Mouse (Mus musculus) kidney, embryonic 15.5 days (tissue): ENCODE results near the gene Taar5. TPM values are rescaled to one million over a fixed set of nuclear protein-coding genes. Genes with fewer than 3 reads are reported as not detected.
A peak's percentile ranks its signal among the peaks of the same experiment; 100 is the strongest.

Experiments
- ATAC-seq: fragments of 200-750 bp; cut with Nextera tagmentation; replicated peaks from 2 replicates; pipeline ENCODE4 v1.8.0; 2017; ENCODE audit warnings: moderate TSS enrichment; ENCODE audit not compliant: low FRiP score
- H3K27ac ChIP-seq: fragments of 300-500 bp; sonication (generic); 2 replicates; pipeline ENCODE4 v1.5.1; 2015; ENCODE audit warnings: mild to moderate bottlenecking, inconsistent platforms
- H3K27me3 ChIP-seq: fragments of 300-500 bp; sonication (generic); 2 replicates; pipeline ENCODE4 v1.6.1; 2015; ENCODE audit warnings: inconsistent platforms
- H3K36me3 ChIP-seq: fragments of 300-500 bp; sonication (generic); 2 replicates; pipeline ENCODE4 v1.6.1; 2015; ENCODE audit warnings: inconsistent platforms
- H3K4me1 ChIP-seq: fragments of 300-500 bp; sonication (generic); 2 replicates; pipeline ENCODE4 v1.6.1; 2015; ENCODE audit warnings: inconsistent platforms
- H3K4me2 ChIP-seq: fragments of 300-500 bp; sonication (generic); 2 replicates; pipeline ENCODE4 v1.6.1; 2015; ENCODE audit warnings: moderate library complexity, mild to moderate bottlenecking, inconsistent platforms
- H3K4me3 ChIP-seq: fragments of 300-500 bp; sonication (generic); replicated peaks from 2 replicates; pipeline ENCODE4 v1.5.1; 2015; ENCODE audit warnings: mild to moderate bottlenecking, inconsistent platforms
- H3K9ac ChIP-seq: fragments of 300-500 bp; sonication (generic); 2 replicates; pipeline ENCODE4 v1.6.1; 2015; ENCODE audit warnings: mild to moderate bottlenecking, inconsistent platforms
- H3K9me3 ChIP-seq: fragments of 300-500 bp; sonication (generic); replicated peaks from 2 replicates; pipeline ENCODE4 v1.6.1; 2016; ENCODE audit warnings: inconsistent platforms
- WGBS: fragments of 180-500 bp; shearing (Covaris S2); methylation state at CpG from one replicate; pipeline ENCODE4 v1.1.7; 2015; ENCODE audit warnings: mixed read lengths; 5-methylcytosine and 5-hydroxymethylcytosine counted together
- polyA plus RNA-seq: library from polyadenylated mRNA; unstranded; fragments of >200 nt; fragmentation: Nextera tagmentation; extraction: Ambion mirVana; gene quantifications from 2 replicates; pipeline ENCODE4 v1.2.1, GENCODE M21; 2015

The Taar5 gene
- polyA plus RNA-seq, 1 experiment from 2014 or later: 0.36 TPM

- Histone ChIP-seq H3K4me3 (no peak overlapping the region), H3K9ac (no peak overlapping the region), H3K4me1 (0 out of 2 replicates have a peak, but pooled peaks cover 12% of the 10 kb centered on the region), H3K4me2 (no peak overlapping the region), H3K27me3 (no peaks in the 10 kb centered on the region), H3K36me3 (no peaks in the 10 kb centered on the region), H3K27ac (no peak overlapping the region), H3K9me3 (no peaks in the 10 kb centered on the region)
- ATAC-seq: peak; percentile 83
- WGBS: 53% methylated on average over 6 of the region's 6 CpGs
These were observed 5.4 kb upstream of the Taar5 start for GRCm38 (mm10) chr10:23964921-23965610.

GRCm38 (mm10) chr10:23971256-23971655, 750 bp downstream of the Taar5 start:
- 91% methylated on average over 5 of the region's 5 CpGs for WGBS
- no peak overlapping the region for H3K4me3 ChIP-seq

DNA sequence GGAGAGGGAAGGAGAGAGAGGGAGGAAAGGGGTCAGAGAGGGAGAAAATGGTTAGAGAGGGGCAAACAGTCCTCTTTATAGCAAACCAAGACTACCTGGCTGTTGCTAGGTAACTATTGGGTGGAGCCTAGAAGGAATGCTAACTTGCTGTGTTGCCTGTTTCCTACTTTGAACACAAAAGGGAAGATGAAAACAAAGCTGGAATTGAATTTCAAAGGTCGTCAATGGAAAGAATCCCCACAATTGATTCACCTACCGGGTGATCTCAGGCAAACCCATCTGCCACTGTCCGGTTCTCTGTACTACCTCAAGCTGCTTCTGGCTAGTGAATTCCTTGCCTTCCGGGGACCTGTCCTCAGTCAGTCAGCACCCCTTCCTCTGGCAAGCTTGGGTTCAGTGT, 7.5 kb downstream of the Taar5 start:
- 64% methylated on average over 4 of the region's 4 CpGs for WGBS
- no peaks in the 10 kb centered on the region for H3K9me3 ChIP-seq
- no peak overlapping the region for H3K4me2 ChIP-seq
- H3K27ac ChIP-seq: no peak overlapping the region
- no peak for ATAC-seq
- H3K4me1 ChIP-seq: no peaks in the 10 kb centered on the region
- H3K36me3 ChIP-seq: no peaks in the 10 kb centered on the region
- no peak overlapping the region for H3K9ac ChIP-seq
- H3K27me3 ChIP-seq: 0 out of 2 replicates have a peak, but pooled peaks cover 2% of the 10 kb centered on the region
- no peak overlapping the region for H3K4me3 ChIP-seq

More at GRCm38 (mm10) chr10:23971256-23971655, 750 bp downstream of the Taar5 start:
- Histone ChIP-seq H3K4me2 (no peak overlapping the region), H3K27me3 (no peaks in the 10 kb centered on the region), H3K9ac (no peak overlapping the region), H3K27ac (no peak overlapping the region), H3K36me3 (no peaks in the 10 kb centered on the region), H3K4me1 (no peaks in the 10 kb centered on the region), H3K9me3 (no peaks in the 10 kb centered on the region)
- ATAC-seq: no peak

DNA sequence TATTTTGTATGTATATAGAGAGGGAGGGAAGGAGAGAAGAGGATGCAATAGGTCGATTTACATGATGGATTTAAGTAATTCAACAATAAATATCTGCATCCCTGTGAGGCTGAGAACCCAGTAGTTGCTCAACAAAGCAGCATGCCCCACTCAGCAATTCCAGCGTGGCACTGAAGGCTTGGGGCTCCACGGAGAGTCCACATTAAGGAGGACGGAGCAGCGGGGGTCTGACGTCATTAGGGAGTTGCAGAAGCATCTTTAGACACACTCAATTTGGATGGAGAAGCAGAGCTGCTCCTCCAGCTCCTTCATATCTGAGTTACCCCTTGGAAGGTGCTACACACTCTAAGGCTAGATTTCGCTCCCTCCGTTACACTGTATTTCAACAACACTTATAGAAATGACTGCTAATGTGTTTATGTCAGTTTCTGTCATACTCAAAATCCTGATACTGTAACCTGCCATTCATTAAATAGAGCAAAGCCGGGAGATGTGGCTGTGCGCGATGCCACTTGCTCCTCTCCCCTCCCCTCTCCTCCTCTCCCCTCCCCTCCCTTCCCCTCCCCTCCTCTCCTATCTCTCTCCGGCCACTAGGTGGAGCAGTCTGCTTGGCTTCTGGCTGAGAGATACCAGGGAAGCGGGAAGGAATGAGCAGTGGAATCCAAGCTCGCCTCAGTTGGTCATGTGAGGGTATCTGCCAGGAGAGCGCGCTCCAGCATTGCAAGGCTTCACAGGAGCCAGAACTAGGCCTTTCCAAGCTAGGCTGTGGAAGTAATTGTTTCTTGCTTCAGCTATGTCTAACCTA, 8.6 kb downstream of the Taar5 start:
- Histone ChIP-seq H3K36me3 (no peaks in the 10 kb centered on the region), H3K9ac (no peak overlapping the region), H3K4me1 (no peaks in the 10 kb centered on the region), H3K27ac (no peak overlapping the region), H3K27me3 (0 out of 2 replicates have a peak, but pooled peaks cover 2% of the 10 kb centered on the region), H3K4me3 (no peak overlapping the region), H3K4me2 (no peak overlapping the region), H3K9me3 (no peaks in the 10 kb centered on the region)
- 51% methylated on average over 16 of the region's 16 CpGs for WGBS
- peak; percentile 73 for ATAC-seq

DNA sequence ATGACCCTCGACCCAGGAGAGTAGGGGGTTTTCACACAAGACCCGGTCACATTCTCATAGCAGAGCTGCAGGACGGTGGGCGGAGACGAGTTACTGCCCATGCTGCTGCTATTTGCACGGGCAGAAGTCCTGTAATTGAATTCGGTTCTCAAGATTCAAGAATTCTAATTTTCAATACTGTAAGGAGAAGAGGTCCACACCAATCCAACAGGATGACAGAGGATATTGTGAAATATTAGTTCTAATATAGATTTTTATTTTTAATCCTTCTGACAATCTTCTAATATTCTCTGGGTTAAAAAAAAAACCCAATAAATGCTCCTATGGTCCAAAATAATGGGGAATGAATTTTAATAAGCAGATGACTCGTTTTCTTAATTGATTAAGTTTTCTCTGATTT, 15.0 kb downstream of the Taar5 start, which contains the start of gene Taar6:
Taar6 (minus strand) TSS at position 101 of the 400 bp plus-strand sequence.
- H3K4me2 ChIP-seq: no peak within 1 kb of the TSS
- no peak within 1 kb of the TSS for H3K4me3 ChIP-seq
- H3K9ac ChIP-seq: no peak within 1 kb of the TSS
- H3K36me3 ChIP-seq: no peaks in the 10 kb centered on the region
- H3K27me3 ChIP-seq: no peaks in the 10 kb centered on the region
- WGBS: 75% methylated on average over 8 of the region's 8 CpGs
- H3K4me1 ChIP-seq: no peaks in the 10 kb centered on the region
- no peak within 1 kb of the TSS for H3K27ac ChIP-seq
- H3K9me3 ChIP-seq: no peaks in the 10 kb centered on the region
- no peak for ATAC-seq

DNA sequence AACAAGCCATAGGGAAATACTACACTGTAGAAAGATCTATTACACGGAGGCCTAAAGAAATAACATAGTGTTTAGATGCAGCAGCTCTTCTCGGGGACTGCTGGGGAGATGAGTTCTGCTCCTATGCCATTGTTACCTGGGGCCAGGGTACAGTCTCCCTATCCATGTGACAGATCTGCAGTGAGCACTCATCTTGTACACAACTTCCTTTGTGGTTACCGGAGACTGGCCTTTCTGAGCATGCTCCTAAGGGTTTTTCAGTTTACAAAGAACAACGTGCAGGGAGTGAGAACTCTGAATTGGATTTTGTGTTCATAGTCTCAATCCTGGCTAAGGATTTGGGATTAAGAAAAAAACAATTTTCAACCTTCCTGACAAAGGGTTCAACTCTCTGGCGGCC, 15.9 kb downstream of the Taar5 start:
- Histone ChIP-seq H3K27me3 (no peaks in the 10 kb centered on the region), H3K4me3 (no peak overlapping the region), H3K4me2 (no peak overlapping the region), H3K9me3 (no peaks in the 10 kb centered on the region), H3K27ac (no peak overlapping the region), H3K4me1 (no peaks in the 10 kb centered on the region), H3K9ac (no peak overlapping the region), H3K36me3 (no peaks in the 10 kb centered on the region)
- 80% methylated on average over 5 of the region's 5 CpGs for WGBS
- ATAC-seq: no peak

DNA sequence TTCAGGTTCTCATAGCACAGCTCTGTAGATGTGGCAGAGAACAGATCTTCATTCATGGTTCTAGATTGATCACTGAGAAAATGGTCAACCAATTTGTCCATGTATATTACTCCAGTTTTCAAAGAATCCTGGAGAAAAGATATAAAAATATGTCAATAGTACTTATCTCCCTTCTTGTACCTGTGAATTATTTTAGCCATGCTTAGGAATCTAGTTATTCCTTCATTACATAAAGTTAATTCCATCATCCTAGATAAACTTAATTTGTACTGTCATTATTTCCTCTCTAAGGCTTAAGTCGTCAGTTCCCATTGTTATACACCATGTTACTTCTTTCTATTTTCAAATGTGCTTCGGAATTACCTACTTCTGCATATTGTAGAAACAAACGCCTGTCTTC, 22.9 kb downstream of the Taar5 start, which contains the start of gene Taar7a:
Taar7a (minus strand) TSS at position 101 of the 400 bp plus-strand sequence.
- Histone ChIP-seq H3K4me3 (no peak within 1 kb of the TSS), H3K36me3 (no peaks in the 10 kb centered on the region), H3K9ac (no peak within 1 kb of the TSS), H3K27ac (no peak within 1 kb of the TSS), H3K9me3 (no peaks in the 10 kb centered on the region), H3K27me3 (no peaks in the 10 kb centered on the region), H3K4me2 (no peak within 1 kb of the TSS), H3K4me1 (no peaks in the 10 kb centered on the region)
- 86% methylated on average over 3 of the region's 3 CpGs for WGBS
- no peak for ATAC-seq

DNA sequence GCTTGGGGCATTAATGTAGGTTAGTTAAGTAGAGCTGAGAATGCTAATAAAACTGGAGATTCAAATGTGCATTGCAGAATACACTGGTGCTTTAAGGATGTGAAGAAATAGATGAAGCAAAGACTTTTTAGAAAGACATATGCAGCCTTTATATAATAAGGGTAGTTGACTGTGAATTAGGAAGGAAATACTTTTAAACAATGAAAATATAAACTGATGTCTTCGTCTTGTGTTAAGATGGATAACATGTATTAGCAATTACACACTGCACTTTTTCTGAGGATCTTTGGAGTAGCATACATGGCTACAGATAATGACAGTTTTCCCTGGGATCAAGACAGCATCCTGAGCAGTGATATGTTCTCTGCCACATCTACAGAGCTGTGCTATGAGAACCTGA, 29.1 kb downstream of the Taar5 start, which contains the start of gene Taar7b:
Taar7b (plus strand) TSS at position 301 of the 400 bp plus-strand sequence.
- WGBS: 86% methylated on average over 1 of the region's 1 CpGs
- Histone ChIP-seq H3K9me3 (no peaks in the 10 kb centered on the region), H3K4me2 (no peak within 1 kb of the TSS), H3K9ac (no peak within 1 kb of the TSS), H3K4me1 (no peaks in the 10 kb centered on the region), H3K27ac (no peak within 1 kb of the TSS), H3K27me3 (no peaks in the 10 kb centered on the region), H3K36me3 (no peaks in the 10 kb centered on the region), H3K4me3 (no peak within 1 kb of the TSS)
- ATAC-seq: no peak

GRCm38 (mm10) chr10:24006442-24006841, 35.9 kb downstream of the Taar5 start:
- no peak for ATAC-seq
- Histone ChIP-seq H3K4me3 (no peak overlapping the region), H3K9ac (no peak overlapping the region), H3K27me3 (no peaks in the 10 kb centered on the region), H3K4me2 (no peak overlapping the region), H3K27ac (no peak overlapping the region), H3K9me3 (no peaks in the 10 kb centered on the region), H3K4me1 (no peaks in the 10 kb centered on the region), H3K36me3 (no peaks in the 10 kb centered on the region)
- WGBS: 84% methylated on average over 1 of the region's 1 CpGs

- no peak overlapping the region for H3K4me3 ChIP-seq
- no peaks in the 10 kb centered on the region for H3K27me3 ChIP-seq
- H3K4me2 ChIP-seq: no peak overlapping the region
- no peak for ATAC-seq
- no peaks in the 10 kb centered on the region for H3K9me3 ChIP-seq
- H3K9ac ChIP-seq: no peak overlapping the region
- H3K36me3 ChIP-seq: no peaks in the 10 kb centered on the region
- no peak overlapping the region for H3K27ac ChIP-seq
- no peaks in the 10 kb centered on the region for H3K4me1 ChIP-seq
- WGBS: 62% methylated on average over 2 of the region's 2 CpGs
These were observed 36.5 kb downstream of the Taar5 start for GRCm38 (mm10) chr10:24007034-24007433.

DNA sequence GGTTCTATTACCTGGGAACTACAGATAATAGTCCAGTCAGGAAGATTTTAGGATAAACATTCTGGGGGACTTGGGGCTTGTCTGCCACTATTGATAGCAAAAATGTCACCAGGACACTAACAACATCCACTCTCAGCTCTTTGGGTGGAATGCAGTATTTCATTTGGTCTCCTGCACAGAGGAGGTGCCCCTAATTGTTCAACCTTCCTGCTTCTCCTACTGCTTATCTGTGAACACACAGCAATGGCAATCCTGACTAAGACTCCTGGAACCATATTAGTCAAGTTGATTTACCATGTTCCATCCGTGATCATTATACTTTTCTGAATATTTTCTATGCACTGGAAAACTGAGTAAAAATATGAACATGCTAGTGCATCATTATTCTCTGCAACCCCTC, 37.6 kb downstream of the Taar5 start:
- ATAC-seq: no peak
- H3K9ac ChIP-seq: no peak overlapping the region
- 81% methylated on average over 1 of the region's 1 CpGs for WGBS

More for the DNA sequence above, 37.6 kb downstream of the Taar5 start:
- H3K4me2 ChIP-seq: no peak overlapping the region
- H3K27ac ChIP-seq: no peak overlapping the region
- H3K9me3 ChIP-seq: no peaks in the 10 kb centered on the region
- no peaks in the 10 kb centered on the region for H3K36me3 ChIP-seq
- H3K4me3 ChIP-seq: no peak overlapping the region
- no peaks in the 10 kb centered on the region for H3K27me3 ChIP-seq
- H3K4me1 ChIP-seq: no peaks in the 10 kb centered on the region
